Mouse (Mus musculus): ENCODE data around the gene Rhcg. TPM values are rescaled to one million over a fixed set of nuclear protein-coding genes. Genes with fewer than 3 reads are reported as not detected.
A peak's percentile ranks its signal among the peaks of the same experiment; 100 is the strongest.

Gene Rhcg
- polyA plus RNA-seq, 1 experiment from 2014 or later, result 2.5 TPM

- ATAC-seq, result no peak
- H3K4me1 ChIP-seq (replicated peaks; ENCODE audit: control insufficient read depth, insufficient read depth, low read length), result peaks cover 17% of the 10 kb centered on the region
- H3K9ac ChIP-seq (replicated peaks; ENCODE audit: low read depth, low read length), result no peak overlapping the region
- no peaks in the 10 kb centered on the region for H3K9me3 ChIP-seq (ENCODE audit: control insufficient read depth, low read length)
- H3K36me3 ChIP-seq (ENCODE audit: control insufficient read depth, insufficient read depth), result no peaks in the 10 kb centered on the region
- H3K4me2 ChIP-seq (ENCODE audit: low read length), result no peak overlapping the region
- WGBS, result 70% methylated on average over 6 of the region's 6 CpGs
- no peak overlapping the region for H3K4me3 ChIP-seq (replicated peaks; ENCODE audit: low read length)
- H3K27me3 ChIP-seq (replicated peaks; ENCODE audit: control insufficient read depth, insufficient read depth, low read length), result no peaks in the 10 kb centered on the region
- peak overlapping the region; percentile 23; the same call in 1 of the 2 replicates for H3K27ac ChIP-seq (ENCODE audit: low read length)
Observed at GRCm38 (mm10) chr7:79568212-79568611, 49.2 kb downstream of the Rhcg start.

GRCm38 (mm10) chr7:79563675-79564074 is 53.8 kb downstream of the Rhcg start:
- ATAC-seq, result no peak
- H3K9ac ChIP-seq (replicated peaks; ENCODE audit: low read depth, low read length), result no peak overlapping the region
- no peak overlapping the region for H3K4me2 ChIP-seq (ENCODE audit: low read length)
- H3K9me3 ChIP-seq (ENCODE audit: control insufficient read depth, low read length), result no peaks in the 10 kb centered on the region
- WGBS, result 38% methylated on average over 13 of the region's 13 CpGs
- no peaks in the 10 kb centered on the region for H3K27me3 ChIP-seq (replicated peaks; ENCODE audit: control insufficient read depth, insufficient read depth, low read length)
- no peaks in the 10 kb centered on the region; the same call in 1 of the 2 replicates for H3K4me1 ChIP-seq (replicated peaks; ENCODE audit: control insufficient read depth, insufficient read depth, low read length)
- H3K36me3 ChIP-seq (ENCODE audit: control insufficient read depth, insufficient read depth), result no peaks in the 10 kb centered on the region
- no peak overlapping the region for H3K27ac ChIP-seq (ENCODE audit: low read length)
- H3K4me3 ChIP-seq (replicated peaks; ENCODE audit: low read length), result no peak overlapping the region

GRCm38 (mm10) chr7:79562385-79562784 is 55.1 kb downstream of the Rhcg start:
- no peak overlapping the region for H3K27ac ChIP-seq (ENCODE audit: low read length)
- H3K9me3 ChIP-seq (ENCODE audit: control insufficient read depth, low read length), result no peaks in the 10 kb centered on the region
- no peak overlapping the region for H3K4me3 ChIP-seq (replicated peaks; ENCODE audit: low read length)
- H3K4me2 ChIP-seq (ENCODE audit: low read length), result no peak overlapping the region
- no peak overlapping the region for H3K9ac ChIP-seq (replicated peaks; ENCODE audit: low read depth, low read length)
- ATAC-seq, result no peak
- H3K27me3 ChIP-seq (replicated peaks; ENCODE audit: control insufficient read depth, insufficient read depth, low read length), result no peaks in the 10 kb centered on the region
- 57% methylated on average over 5 of the region's 5 CpGs for WGBS
- H3K4me1 ChIP-seq (replicated peaks; ENCODE audit: control insufficient read depth, insufficient read depth, low read length), result peaks cover 7% of the 10 kb centered on the region; the same call in 1 of the 2 replicates
- no peaks in the 10 kb centered on the region for H3K36me3 ChIP-seq (ENCODE audit: control insufficient read depth, insufficient read depth)

GRCm38 (mm10) chr7:79558698-79559097 is 58.8 kb downstream of the Rhcg start:
- Histone ChIP-seq H3K9me3 (ENCODE audit: control insufficient read depth, low read length) (no peaks in the 10 kb centered on the region), H3K36me3 (ENCODE audit: control insufficient read depth, insufficient read depth) (no peaks in the 10 kb centered on the region), H3K4me3 (replicated peaks; ENCODE audit: low read length) (no peak overlapping the region), H3K27me3 (replicated peaks; ENCODE audit: control insufficient read depth, insufficient read depth, low read length) (no peaks in the 10 kb centered on the region), H3K4me2 (ENCODE audit: low read length) (no peak overlapping the region), H3K9ac (replicated peaks; ENCODE audit: low read depth, low read length) (no peak overlapping the region), H3K4me1 (replicated peaks; ENCODE audit: control insufficient read depth, insufficient read depth, low read length) (peaks cover 11% of the 10 kb centered on the region; the same call in 1 of the 2 replicates), H3K27ac (ENCODE audit: low read length) (no peak overlapping the region)
- 38% methylated on average over 1 of the region's 1 CpGs for WGBS
- ATAC-seq, result no peak

- H3K9ac ChIP-seq (replicated peaks; ENCODE audit: low read depth, low read length), result no peak overlapping the region
- H3K27ac ChIP-seq (ENCODE audit: low read length), result no peak overlapping the region
Observed at GRCm38 (mm10) chr7:79557728-79558221, 59.7 kb downstream of the Rhcg start.

DNA sequence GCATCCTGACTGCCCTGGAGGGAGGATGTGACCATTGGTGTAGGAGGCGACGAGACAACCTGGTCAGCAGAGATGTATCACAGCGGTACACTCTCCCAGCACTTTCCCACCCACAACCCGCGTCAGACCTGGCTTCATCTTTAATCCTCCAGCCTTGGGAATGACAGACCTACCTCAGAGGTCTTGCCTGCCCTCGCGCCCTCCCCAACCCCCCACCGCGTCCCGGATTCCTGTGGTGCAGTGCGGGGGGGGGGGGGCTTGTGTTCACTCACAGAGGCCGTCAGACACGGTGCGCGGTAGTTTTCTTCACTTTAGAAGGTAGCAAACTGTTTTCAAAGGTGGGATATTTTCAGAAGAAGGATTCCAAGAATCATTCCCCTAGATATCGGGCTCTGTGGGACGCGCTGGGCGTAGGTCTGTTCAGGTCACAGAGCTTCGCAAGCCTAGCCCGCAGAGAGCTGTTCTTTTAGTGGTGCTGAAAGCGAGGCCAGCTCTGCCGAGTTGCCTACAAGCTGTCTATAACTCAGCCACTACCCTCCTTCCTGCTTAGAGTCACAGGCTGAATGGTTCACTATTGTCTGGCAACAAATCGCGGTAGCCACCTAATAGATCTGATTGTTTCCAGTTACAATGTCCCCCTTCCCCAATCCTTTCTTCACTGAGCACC is 62.0 kb downstream of the Rhcg start:
- peaks cover 13% of the 10 kb centered on the region for H3K4me1 ChIP-seq (replicated peaks; ENCODE audit: control insufficient read depth, insufficient read depth, low read length)
- H3K36me3 ChIP-seq (ENCODE audit: control insufficient read depth, insufficient read depth), result no peaks in the 10 kb centered on the region
- no peak overlapping the region for H3K4me3 ChIP-seq (replicated peaks; ENCODE audit: low read length)

More at GRCm38 (mm10) chr7:79557728-79558221, 59.7 kb downstream of the Rhcg start:
- Histone ChIP-seq H3K36me3 (ENCODE audit: control insufficient read depth, insufficient read depth) (no peaks in the 10 kb centered on the region), H3K4me3 (replicated peaks; ENCODE audit: low read length) (no peak overlapping the region), H3K27me3 (replicated peaks; ENCODE audit: control insufficient read depth, insufficient read depth, low read length) (no peaks in the 10 kb centered on the region), H3K4me2 (ENCODE audit: low read length) (no peak overlapping the region), H3K9me3 (ENCODE audit: control insufficient read depth, low read length) (no peaks in the 10 kb centered on the region), H3K4me1 (replicated peaks; ENCODE audit: control insufficient read depth, insufficient read depth, low read length) (peaks cover 11% of the 10 kb centered on the region; the same call in 1 of the 2 replicates)
- 0 out of 2 replicates have a peak, but pooled peaks have one; percentile 9 for ATAC-seq
- 6% methylated on average over 6 of the region's 8 CpGs for WGBS

DNA sequence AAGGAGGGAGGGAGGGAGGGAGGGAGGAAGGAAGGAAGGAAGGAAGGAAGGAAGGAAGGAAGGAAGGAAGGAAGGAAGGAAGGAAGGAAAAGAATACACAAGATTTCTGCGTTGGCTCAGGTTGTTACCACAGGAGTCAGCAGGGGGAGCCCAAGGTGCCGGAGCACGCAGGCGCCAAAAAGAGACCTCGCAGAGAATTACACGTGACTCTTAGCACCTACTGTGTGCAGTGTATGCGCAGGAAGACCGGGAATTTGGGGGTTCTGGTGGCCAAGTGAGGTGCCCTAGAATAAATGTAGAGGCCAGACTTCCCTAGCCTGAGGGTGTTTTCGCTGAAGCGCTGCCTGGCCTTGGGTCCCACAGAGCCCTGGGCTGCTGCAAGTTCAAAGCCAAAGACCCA is 64.8 kb downstream of the Rhcg start:
- H3K4me1 ChIP-seq (replicated peaks; ENCODE audit: control insufficient read depth, insufficient read depth, low read length), result peaks cover 33% of the 10 kb centered on the region
- no peak overlapping the region for H3K4me3 ChIP-seq (replicated peaks; ENCODE audit: low read length)
- H3K27me3 ChIP-seq (replicated peaks; ENCODE audit: control insufficient read depth, insufficient read depth, low read length), result no peaks in the 10 kb centered on the region
- no peaks in the 10 kb centered on the region for H3K9me3 ChIP-seq (ENCODE audit: control insufficient read depth, low read length)
- no peaks in the 10 kb centered on the region for H3K36me3 ChIP-seq (ENCODE audit: control insufficient read depth, insufficient read depth)
- 12% methylated on average over 10 of the region's 10 CpGs for WGBS
- 0 out of 2 replicates have a peak overlapping the region, but pooled peaks have one; percentile 1 for H3K4me2 ChIP-seq (ENCODE audit: low read length)
- ATAC-seq, result no peak
- no peak overlapping the region for H3K9ac ChIP-seq (replicated peaks; ENCODE audit: low read depth, low read length)
- no peak overlapping the region for H3K27ac ChIP-seq (ENCODE audit: low read length)

More for the DNA sequence above, 62.0 kb downstream of the Rhcg start:
- Histone ChIP-seq H3K9ac (replicated peaks; ENCODE audit: low read depth, low read length) (no peak overlapping the region), H3K27ac (ENCODE audit: low read length) (no peak overlapping the region), H3K27me3 (replicated peaks; ENCODE audit: control insufficient read depth, insufficient read depth, low read length) (no peaks in the 10 kb centered on the region), H3K4me2 (ENCODE audit: low read length) (no peak overlapping the region), H3K9me3 (ENCODE audit: control insufficient read depth, low read length) (no peaks in the 10 kb centered on the region)
- 14% methylated on average over 23 of the region's 25 CpGs for WGBS
- no peak for ATAC-seq

DNA sequence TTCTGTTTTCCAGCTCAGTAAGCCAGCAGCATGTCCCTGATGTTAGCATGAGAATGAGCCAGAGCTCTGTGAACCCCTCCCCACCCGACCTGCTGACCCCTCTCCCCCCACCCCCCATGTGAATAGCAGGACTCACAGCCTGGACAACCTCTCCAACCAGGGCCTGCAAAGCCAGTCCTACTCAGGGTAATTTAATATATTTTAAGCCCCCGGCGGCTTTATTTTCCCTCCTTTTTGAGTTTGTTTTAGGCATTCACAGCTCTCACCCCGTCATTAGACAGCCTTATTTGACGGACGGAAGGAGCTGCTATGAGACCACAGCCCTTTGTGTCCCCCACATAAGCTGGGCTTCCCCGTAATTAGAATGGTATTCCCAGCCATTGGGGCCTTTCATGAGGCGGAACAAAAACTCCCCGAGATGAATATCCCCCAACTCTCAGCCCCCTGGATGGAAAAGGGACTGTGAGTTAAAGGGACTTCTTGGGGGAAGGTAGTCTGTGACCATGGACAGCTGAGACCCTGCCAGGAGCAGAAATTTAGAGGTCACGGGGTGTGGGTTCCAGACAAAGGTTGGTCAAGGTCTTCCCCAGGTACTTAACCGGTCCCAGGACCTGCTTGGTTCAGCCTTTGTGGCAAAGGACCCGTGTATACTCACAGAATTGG is 68.4 kb downstream of the Rhcg start:
- Histone ChIP-seq H3K9ac (replicated peaks; ENCODE audit: low read depth, low read length) (peak overlapping the region; percentile 10), H3K27ac (ENCODE audit: low read length) (peak overlapping the region; percentile 71), H3K4me3 (replicated peaks; ENCODE audit: low read length) (no peak overlapping the region), H3K9me3 (ENCODE audit: control insufficient read depth, low read length) (no peaks in the 10 kb centered on the region), H3K27me3 (replicated peaks; ENCODE audit: control insufficient read depth, insufficient read depth, low read length) (no peaks in the 10 kb centered on the region), H3K36me3 (ENCODE audit: control insufficient read depth, insufficient read depth) (no peaks in the 10 kb centered on the region), H3K4me1 (replicated peaks; ENCODE audit: control insufficient read depth, insufficient read depth, low read length) (peaks cover 59% of the 10 kb centered on the region), H3K4me2 (ENCODE audit: low read length) (no peak overlapping the region)
- 5% methylated on average over 12 of the region's 12 CpGs for WGBS
- peak; percentile 45 for ATAC-seq

- H3K27me3 ChIP-seq (replicated peaks; ENCODE audit: control insufficient read depth, insufficient read depth, low read length), result no peaks in the 10 kb centered on the region
- peaks cover 75% of the 10 kb centered on the region for H3K4me1 ChIP-seq (replicated peaks; ENCODE audit: control insufficient read depth, insufficient read depth, low read length)
- ATAC-seq, result peak; percentile 80
- no peak overlapping the region for H3K4me3 ChIP-seq (replicated peaks; ENCODE audit: low read length)
- no peaks in the 10 kb centered on the region for H3K9me3 ChIP-seq (ENCODE audit: control insufficient read depth, low read length)
- H3K9ac ChIP-seq (replicated peaks; ENCODE audit: low read depth, low read length), result peak overlapping the region; percentile 22; the same call in 1 of the 2 replicates
- no peaks in the 10 kb centered on the region for H3K36me3 ChIP-seq (ENCODE audit: control insufficient read depth, insufficient read depth)
- peak overlapping the region; percentile 71 for H3K27ac ChIP-seq (ENCODE audit: low read length)
- 0 out of 2 replicates have a peak overlapping the region, but pooled peaks have one; percentile 1 for H3K4me2 ChIP-seq (ENCODE audit: low read length)
- under 1% methylated on average over 15 of the region's 15 CpGs for WGBS
Observed at GRCm38 (mm10) chr7:79547092-79547491, 70.4 kb downstream of the Rhcg start.

Data from forebrain, embryonic 16.5 days (tissue).